Mouse (Mus musculus) neural tube, embryonic 11.5 days (tissue): Measurements from ENCODE around the gene Rergl. TPM values are rescaled to one million over a fixed set of nuclear protein-coding genes. Genes with fewer than 3 reads are reported as not detected.

Experiments
- ATAC-seq: fragments of 200-750 bp; cut with Nextera tagmentation; 2 replicates; pipeline ENCODE4 v1.8.0; 2017; ENCODE audit warnings: moderate number of reproducible peaks, mild to moderate bottlenecking, moderate TSS enrichment, moderate library complexity; ENCODE audit not compliant: insufficient read depth, low FRiP score, low TSS enrichment
- DNase-seq: peaks from one replicate; pipeline ENCODE4 v3.0.0-alpha.2; 2015; ENCODE audit warnings: low spot score
- H3K27ac ChIP-seq: fragments of 300-500 bp; sonication (generic); 2 replicates; pipeline ENCODE4 v1.5.1; 2014; ENCODE audit warnings: low read depth, mild to moderate bottlenecking, low read length
- H3K27me3 ChIP-seq: fragments of 300-500 bp; sonication (generic); 2 replicates; pipeline ENCODE4 v1.6.1; 2014; ENCODE audit warnings: mild to moderate bottlenecking, low read length, mixed read lengths; ENCODE audit not compliant: control insufficient read depth, insufficient read depth
- H3K36me3 ChIP-seq: fragments of 300-500 bp; sonication (generic); 2 replicates; pipeline ENCODE4 v1.6.1; 2014; ENCODE audit warnings: mild to moderate bottlenecking, low read length, moderate library complexity, mixed read lengths; ENCODE audit not compliant: control insufficient read depth, insufficient read depth
- H3K4me1 ChIP-seq: fragments of 300-500 bp; sonication (generic); 2 replicates; pipeline ENCODE4 v1.6.1; 2014; ENCODE audit warnings: low read length, mixed read lengths; ENCODE audit not compliant: control insufficient read depth, insufficient read depth
- H3K4me2 ChIP-seq: fragments of 300-500 bp; sonication (generic); 2 replicates; pipeline ENCODE4 v1.6.1; 2014; ENCODE audit warnings: low read depth, mild to moderate bottlenecking, moderate library complexity
- H3K4me3 ChIP-seq: fragments of 300-500 bp; sonication (generic); 2 replicates; pipeline ENCODE4 v1.5.1; 2014; ENCODE audit warnings: low read depth, low read length
- H3K9ac ChIP-seq: fragments of 300-500 bp; sonication (generic); 2 replicates; pipeline ENCODE4 v1.6.1; 2014; ENCODE audit warnings: mild to moderate bottlenecking, low read length
- H3K9me3 ChIP-seq: fragments of 300-500 bp; sonication (generic); 2 replicates; pipeline ENCODE4 v1.6.1; 2016; ENCODE audit warnings: low read length; ENCODE audit not compliant: control insufficient read depth
- WGBS: fragments of 180-500 bp; shearing (Covaris S2); extraction: QIAGEN DNeasy Blood & Tissue Kit; methylation state at CpG from one replicate; pipeline ENCODE4 v1.1.7; 2014; 5-methylcytosine and 5-hydroxymethylcytosine counted together
- polyA plus RNA-seq: library from polyadenylated mRNA; unstranded; fragments of >200 nt; fragmentation: Nextera tagmentation; extraction: Ambion mirVana; gene quantifications from 2 replicates; pipeline ENCODE4 v1.2.1, GENCODE M21; 2014

Rergl gene
- polyA plus RNA-seq, 1 experiment from 2014 or later, result not detected

GRCm38 (mm10) chr6:139460470-139460869 is 41.3 kb downstream of the Rergl start:
- no peaks in the 10 kb centered on the region for H3K9me3 ChIP-seq
- no peak overlapping the region for H3K4me2 ChIP-seq
- H3K36me3 ChIP-seq, result no peaks in the 10 kb centered on the region
- no peak for ATAC-seq
- no peak overlapping the region for H3K27ac ChIP-seq
- H3K4me3 ChIP-seq, result no peak overlapping the region
- 87% methylated on average over 10 of the region's 10 CpGs for WGBS
- no peaks in the 10 kb centered on the region for H3K27me3 ChIP-seq
- H3K9ac ChIP-seq, result no peak overlapping the region
- H3K4me1 ChIP-seq, result no peaks in the 10 kb centered on the region
- DNase-seq, result no peak

- H3K4me2 ChIP-seq, result no peak overlapping the region
- no peaks in the 10 kb centered on the region for H3K4me1 ChIP-seq
- H3K9me3 ChIP-seq, result no peaks in the 10 kb centered on the region
- ATAC-seq, result no peak
- no peak overlapping the region for H3K27ac ChIP-seq
- DNase-seq, result no peak
- no peak overlapping the region for H3K4me3 ChIP-seq
- 84% methylated on average over 2 of the region's 2 CpGs for WGBS
- H3K9ac ChIP-seq, result no peak overlapping the region
- no peaks in the 10 kb centered on the region for H3K36me3 ChIP-seq
- H3K27me3 ChIP-seq, result no peaks in the 10 kb centered on the region
These were observed 57.8 kb downstream of the Rergl start for GRCm38 (mm10) chr6:139443999-139444398.

Other genes with a start within 250 kb of the Rergl start
- 0.11 and 0.15 TPM in 2 replicates for gene Pik3c2g, start 85.2 kb upstream of the Rergl start, polyA plus RNA-seq